26 mouse cellular contexts compared by ENCODE assay signal in the genomic region with DNA sequence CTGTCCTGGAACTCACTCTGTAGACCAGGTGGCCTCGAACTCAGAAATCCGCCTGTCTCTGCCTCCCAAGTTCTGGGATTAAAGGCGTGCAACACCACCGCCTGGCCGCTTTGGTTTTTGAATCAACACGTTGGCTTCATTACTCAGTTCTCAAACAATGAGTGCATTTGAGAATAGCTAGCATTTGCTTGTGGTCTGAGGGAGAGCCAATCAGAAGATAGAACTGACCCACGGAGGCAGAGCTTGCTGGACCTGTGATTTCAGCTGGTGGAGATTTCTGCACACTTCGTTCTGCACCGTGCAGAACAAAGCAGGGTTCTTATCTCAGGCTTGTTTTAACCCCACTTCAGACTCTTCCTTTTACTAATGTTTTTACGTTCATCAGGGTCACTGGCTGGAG.
DNase-seq lines count a peak whose midpoint lies in the region; ATAC-seq and TF ChIP-seq lines count a peak whose summit lies in the region.
"Had no signal": no experiment of that assay in that cellular context is flagged by ENCODE, and none has a peak within 500 bp of the region (broad histone marks: within the 10 kb centered on the region; RNA-seq: fewer than 3 reads in every experiment).

No protein-coding gene starts in this region.

- TF ChIP-seq CTCF in gastrocnemius, adult 2 months (IDR thresholded peaks at IDR 0.05): no peak

- H3K9ac ChIP-seq in heart, embryonic 15.5 days: no peak overlapping the region
- H3K9ac ChIP-seq in heart, embryonic 12.5 days: no peak overlapping the region
- H3K9ac ChIP-seq: embryonic facial prominence, embryonic 12.5 days; embryonic facial prominence, embryonic 15.5 days; forebrain, postnatal 0 days; hindbrain, embryonic 14.5 days had no signal

- H3K9me3 ChIP-seq in heart, embryonic 15.5 days (replicated peaks): no peaks in the 10 kb centered on the region
- H3K9me3 ChIP-seq in heart, embryonic 12.5 days (replicated peaks): no peaks in the 10 kb centered on the region
- H3K9me3 ChIP-seq: embryonic facial prominence, embryonic 12.5 days; embryonic facial prominence, embryonic 15.5 days; heart, embryonic 10.5 days had no signal

- peak overlapping the region; percentile 98 for H3K27ac ChIP-seq in gastrocnemius, adult 2 months
- H3K27ac ChIP-seq in heart, embryonic 15.5 days: peak overlapping the region; percentile 18; the same call in 1 of the 2 replicates
- H3K27ac ChIP-seq in heart, embryonic 12.5 days (ENCODE audit: poor library complexity, severe bottlenecking): no peak overlapping the region
- H3K27ac ChIP-seq: embryonic facial prominence, embryonic 12.5 days; embryonic facial prominence, embryonic 15.5 days; heart, embryonic 10.5 days; hindbrain, embryonic 14.5 days; hindbrain, postnatal 0 days had no signal

- H3K36me3 ChIP-seq in heart, embryonic 15.5 days: peaks cover 18% of the 10 kb centered on the region; the same call in 1 of the 2 replicates
- peaks cover 23% of the 10 kb centered on the region for H3K36me3 ChIP-seq in heart, embryonic 12.5 days

- 64% methylated on average over 10 of the region's 10 CpGs for WGBS in heart, embryonic 15.5 days
- 65% methylated on average over 10 of the region's 10 CpGs for WGBS in heart, embryonic 12.5 days

- DNase-seq in gastrocnemius, adult 2 months: no peak
- no peak for DNase-seq in gastrocnemius, postnatal 14 days
- DNase-seq in brain, adult 2 months (ENCODE audit: low read depth, low spot score): peak; percentile 64
- no peak for DNase-seq in frontal cortex, postnatal 10 days (ENCODE audit: low spot score in 2 of 2)
- DNase-seq: adrenal gland, adult 8-10 months; adrenal gland, postnatal 25 days; cerebellum, adult 11 months; cerebellum, adult 2 months; cerebellum, adult 9-11 months; cerebellum, postnatal 25 days; forebrain, postnatal 0 days; gastrocnemius, postnatal 10 days; heart, adult 11 months; heart, postnatal 10 days; heart, postnatal 4 days; kidney, adult 18-20 months had no signal

- H3K4me2 ChIP-seq in heart, embryonic 15.5 days: no peak overlapping the region
- H3K4me2 ChIP-seq in heart, embryonic 12.5 days: no peak overlapping the region
- H3K4me2 ChIP-seq: embryonic facial prominence, embryonic 12.5 days; embryonic facial prominence, embryonic 15.5 days; hindbrain, embryonic 14.5 days had no signal

- intact Hi-C loops in gastrocnemius, adult 2 months (cut with DNase I): no loop called here
- intact Hi-C loops in gastrocnemius, postnatal 14 days (cut with DNase I; ENCODE audit: low total_unique reads): no loop called here

- H3K4me1 ChIP-seq in heart, embryonic 15.5 days (replicated peaks): peaks cover 30% of the 10 kb centered on the region
- peaks cover 30% of the 10 kb centered on the region for H3K4me1 ChIP-seq in heart, embryonic 12.5 days (replicated peaks)

- no peaks in the 10 kb centered on the region for H3K27me3 ChIP-seq in heart, embryonic 15.5 days
- no peaks in the 10 kb centered on the region for H3K27me3 ChIP-seq in heart, embryonic 12.5 days (replicated peaks)
- H3K27me3 ChIP-seq: embryonic facial prominence, embryonic 12.5 days; embryonic facial prominence, embryonic 15.5 days had no signal

- ATAC-seq in heart, embryonic 15.5 days (replicated peaks; ENCODE audit: insufficient number of reproducible peaks, insufficient read depth, low FRiP score, low read depth): no peak
- ATAC-seq in heart, embryonic 12.5 days (ENCODE audit: insufficient number of reproducible peaks, low FRiP score): no peak
- ATAC-seq: activated CD4-positive, CD25-positive, alpha-beta regulatory T cell, adult 4 months; forebrain, embryonic 14.5 days; forebrain, postnatal 0 days; hindbrain, postnatal 0 days; inflammation-experienced regulatory T-cells, adult 6 months had no signal

- H3K4me3 ChIP-seq in gastrocnemius, adult 2 months: 0 out of 2 replicates have a peak overlapping the region, but pooled peaks have one; percentile 30
- no peak overlapping the region for H3K4me3 ChIP-seq in heart, embryonic 15.5 days
- no peak overlapping the region for H3K4me3 ChIP-seq in heart, embryonic 12.5 days
- H3K4me3 ChIP-seq: embryonic facial prominence, embryonic 12.5 days; embryonic facial prominence, embryonic 15.5 days; heart, embryonic 10.5 days had no signal
